Mouse (Mus musculus) brain, adult 2 months (tissue): Measurements from ENCODE around the gene Smoc1.

Source experiments
- DNase-seq: peaks from one replicate; pipeline ENCODE4 v3.0.0; 2011; ENCODE audit warnings: low read depth, low spot score

Smoc1 gene

GRCm38 (mm10) chr12:81026277-81026994 lies at the start of gene Smoc1:
Smoc1 (plus strand) TSS chr12:81026808.
- DNase-seq = peak; percentile 78

GRCm38 (mm10) chr12:80982326-80982725 lies 44.3 kb upstream of the Smoc1 start:
- DNase-seq = peak; percentile 63

GRCm38 (mm10) chr12:80983695-80984094 lies 42.9 kb upstream of the Smoc1 start:
- DNase-seq = peak; percentile 29

- no peak for DNase-seq
Observed at GRCm38 (mm10) chr12:80986628-80987027, 40.0 kb upstream of the Smoc1 start.

- no peak for DNase-seq
Observed at GRCm38 (mm10) chr12:80988286-80988685, 38.3 kb upstream of the Smoc1 start.

- no peak for DNase-seq
Observed at GRCm38 (mm10) chr12:80990901-80991445, 35.6 kb upstream of the Smoc1 start.

- DNase-seq = no peak
Observed at GRCm38 (mm10) chr12:80991806-80992205, 34.8 kb upstream of the Smoc1 start.

- DNase-seq = peak; percentile 33
Observed at GRCm38 (mm10) chr12:80992540-80993122, 34.0 kb upstream of the Smoc1 start.

GRCm38 (mm10) chr12:80993773-80994172 lies 32.8 kb upstream of the Smoc1 start:
- DNase-seq = no peak

- no peak for DNase-seq
Observed at GRCm38 (mm10) chr12:80995326-80995725, 31.3 kb upstream of the Smoc1 start.

GRCm38 (mm10) chr12:80997652-80998051 lies 29.0 kb upstream of the Smoc1 start:
- peak; percentile 6 for DNase-seq

GRCm38 (mm10) chr12:80998528-80999221 lies 27.9 kb upstream of the Smoc1 start:
- DNase-seq = peak; percentile 6

- DNase-seq = no peak
Observed at GRCm38 (mm10) chr12:81000924-81001323, 25.7 kb upstream of the Smoc1 start.

GRCm38 (mm10) chr12:81002841-81003635 lies 23.6 kb upstream of the Smoc1 start:
- no peak for DNase-seq

- DNase-seq = no peak
Observed at GRCm38 (mm10) chr12:81009813-81010212, 16.8 kb upstream of the Smoc1 start.

GRCm38 (mm10) chr12:81011994-81012393 lies 14.6 kb upstream of the Smoc1 start:
- no peak for DNase-seq

GRCm38 (mm10) chr12:81013496-81013895 lies 13.1 kb upstream of the Smoc1 start:
- DNase-seq = no peak

- DNase-seq = no peak
Observed at GRCm38 (mm10) chr12:81017624-81018023, 9.0 kb upstream of the Smoc1 start.

- DNase-seq = no peak
Observed at GRCm38 (mm10) chr12:81018516-81019279, 7.9 kb upstream of the Smoc1 start.

GRCm38 (mm10) chr12:81019280-81019935 lies 7.2 kb upstream of the Smoc1 start:
- DNase-seq = no peak
